9 mouse cellular contexts compared by ENCODE assay signal in the genomic region with DNA sequence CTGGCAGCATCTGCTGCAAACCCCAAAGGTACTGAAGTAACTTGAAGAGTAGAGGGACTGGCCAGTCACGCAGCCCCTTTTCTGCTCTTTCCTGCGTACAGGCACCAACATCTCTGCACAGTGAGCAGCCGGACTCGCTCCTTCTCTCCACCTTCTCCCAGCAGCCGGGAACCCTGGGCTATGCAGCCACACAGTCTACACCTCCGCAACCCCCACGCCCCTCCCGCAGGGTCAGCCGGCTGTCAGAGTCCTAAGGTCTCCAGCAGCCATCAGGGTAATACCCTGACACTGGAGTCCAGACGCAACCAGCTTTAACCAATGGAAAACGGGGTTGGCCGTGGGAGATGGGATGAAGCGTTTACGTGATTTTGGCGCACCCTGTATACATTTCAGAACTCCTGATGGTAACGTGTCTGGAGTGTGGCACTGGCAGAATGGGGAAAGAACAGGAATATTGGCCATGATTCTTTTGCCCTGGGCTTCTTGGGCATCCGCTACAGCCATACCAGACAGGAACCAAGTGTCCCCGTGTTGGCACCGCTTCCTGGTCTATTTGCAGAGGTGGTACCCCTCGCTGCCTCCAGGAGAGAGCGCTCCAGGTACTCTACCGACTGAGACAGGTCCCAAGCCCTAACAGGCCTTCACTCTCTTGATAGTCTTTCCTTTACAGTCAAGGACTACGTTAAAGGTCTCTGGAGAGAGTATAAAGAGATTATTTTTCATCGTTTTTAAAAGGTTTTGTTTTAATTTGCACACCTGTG. TPM values are rescaled to one million over a fixed set of nuclear protein-coding genes. Genes with fewer than 3 reads are reported as not detected.
DNase-seq lines count a peak whose midpoint lies in the region; ATAC-seq and TF ChIP-seq lines count a peak whose summit lies in the region.
"Had no signal": no experiment of that assay in that cellular context is flagged by ENCODE, and none has a peak within 500 bp of the region (broad histone marks: within the 10 kb centered on the region; RNA-seq: fewer than 3 reads in every experiment).

No protein-coding gene starts in this region.

- H3K4me2 ChIP-seq in kidney, embryonic 14.5 days (replicated peaks; ENCODE audit: low read depth, low read length), result peak overlapping the region; percentile 29
- peak overlapping the region; percentile 46 for H3K4me2 ChIP-seq in hindbrain, embryonic 12.5 days (replicated peaks)

- no peak for TF ChIP-seq CTCF in kidney, adult 2 months (conservative IDR thresholded peaks at IDR 0.05; ENCODE audit: insufficient read depth, insufficient read length, low read depth, low read length)

- no peak overlapping the region for H3K27ac ChIP-seq in kidney, embryonic 14.5 days (ENCODE audit: low read depth, low read length)
- no peak overlapping the region for H3K27ac ChIP-seq in kidney, adult 2 months (ENCODE audit: insufficient read depth, low read depth, low read length)
- no peak overlapping the region; the same call in 1 of the 2 replicates for H3K27ac ChIP-seq in embryonic facial prominence, embryonic 10.5 days (replicated peaks)
- no peak overlapping the region for H3K27ac ChIP-seq in hindbrain, embryonic 12.5 days

- H3K27me3 ChIP-seq in kidney, embryonic 14.5 days (ENCODE audit: control insufficient read depth, insufficient read depth, low read length), result no peaks in the 10 kb centered on the region
- no peaks in the 10 kb centered on the region for H3K27me3 ChIP-seq in kidney, adult 2 months (replicated peaks; ENCODE audit: control insufficient read depth, insufficient read depth, low read length)
- peaks cover 21% of the 10 kb centered on the region for H3K27me3 ChIP-seq in embryonic facial prominence, embryonic 10.5 days (replicated peaks; ENCODE audit: low read depth, poor library complexity, severe bottlenecking)
- H3K27me3 ChIP-seq in hindbrain, embryonic 12.5 days, result no peaks in the 10 kb centered on the region

- no peaks in the 10 kb centered on the region for H3K9me3 ChIP-seq in kidney, embryonic 14.5 days (ENCODE audit: control insufficient read depth, low read length)
- H3K9me3 ChIP-seq in embryonic facial prominence, embryonic 10.5 days, result no peaks in the 10 kb centered on the region
- no peaks in the 10 kb centered on the region for H3K9me3 ChIP-seq in hindbrain, embryonic 12.5 days (replicated peaks)

- no peak overlapping the region for H3K9ac ChIP-seq in kidney, embryonic 14.5 days (ENCODE audit: low read depth, low read length)
- no peak overlapping the region for H3K9ac ChIP-seq in hindbrain, embryonic 12.5 days

- no peaks in the 10 kb centered on the region for H3K36me3 ChIP-seq in kidney, embryonic 14.5 days (ENCODE audit: control insufficient read depth, insufficient read depth, low read length)
- H3K36me3 ChIP-seq in kidney, adult 2 months (ENCODE audit: control insufficient read depth, insufficient read depth, low read length), result no peaks in the 10 kb centered on the region
- no peaks in the 10 kb centered on the region for H3K36me3 ChIP-seq in embryonic facial prominence, embryonic 10.5 days (replicated peaks)
- H3K36me3 ChIP-seq in hindbrain, embryonic 12.5 days, result no peaks in the 10 kb centered on the region

- 30% methylated on average over 24 of the region's 24 CpGs for WGBS in kidney, embryonic 14.5 days
- 49% methylated on average over 24 of the region's 24 CpGs for WGBS in kidney, adult 2 months
- 27% methylated on average over 24 of the region's 24 CpGs for WGBS in embryonic facial prominence, embryonic 10.5 days
- WGBS in hindbrain, embryonic 12.5 days, result 34% methylated on average over 24 of the region's 24 CpGs

- TF ChIP-seq POLR2A in kidney, adult 2 months (IDR thresholded peaks at IDR 0.05; ENCODE audit: low read depth, low read length), result no peak

- DNase-seq in kidney, adult 2 months, result no peak
- DNase-seq in embryonic facial prominence, embryonic 10.5 days (ENCODE audit: low spot score), result peak; percentile 31
- DNase-seq in embryo, embryonic 10.5 days (ENCODE audit: low spot score), result no peak
- DNase-seq in layer of hippocampus, adult 9-11 months, result no peak
- DNase-seq in adipocyte (ENCODE audit: low spot score), result no peak
- DNase-seq: cerebellum, adult 18-20 months had no signal

- 0 out of 2 replicates have a peak, but pooled peaks cover 3% of the 10 kb centered on the region for H3K4me1 ChIP-seq in kidney, embryonic 14.5 days (ENCODE audit: control insufficient read depth, insufficient read depth, low read length)
- H3K4me1 ChIP-seq in kidney, adult 2 months (ENCODE audit: control insufficient read depth, insufficient read depth, low read length), result no peaks in the 10 kb centered on the region
- H3K4me1 ChIP-seq in embryonic facial prominence, embryonic 10.5 days, result peaks cover 24% of the 10 kb centered on the region
- peaks cover 9% of the 10 kb centered on the region for H3K4me1 ChIP-seq in hindbrain, embryonic 12.5 days

- 0 out of 2 replicates have a peak overlapping the region, but pooled peaks have one; percentile 18 for H3K4me3 ChIP-seq in kidney, embryonic 14.5 days (ENCODE audit: low read length)
- no peak overlapping the region for H3K4me3 ChIP-seq in kidney, adult 2 months (ENCODE audit: insufficient read depth, low read depth, low read length)
- H3K4me3 ChIP-seq in embryonic facial prominence, embryonic 10.5 days, result peak overlapping the region; percentile 45
- peak overlapping the region; percentile 9 for H3K4me3 ChIP-seq in hindbrain, embryonic 12.5 days

- no peak for ATAC-seq in kidney, embryonic 14.5 days (ENCODE audit: low FRiP score, low TSS enrichment)
- ATAC-seq in hindbrain, embryonic 12.5 days (ENCODE audit: low FRiP score), result no peak
- peak; percentile 35 for ATAC-seq in megakaryocyte-erythroid progenitor cell, adult 5-6 weeks (replicated peaks; ENCODE audit: low FRiP score, low TSS enrichment, poor library complexity, severe bottlenecking)

RNA-seq across cellular contexts. Expression of a gene that starts 5.7 kb away (rescaled TPM):
- polyA plus RNA-seq in kidney, embryonic 14.5 days (2014; fragmentation: Nextera tagmentation; extraction: Ambion mirVana), result 756 and 1,061 TPM in 2 replicates
- polyA plus RNA-seq in kidney, adult 2 months (2012; rRNA removed), result 209 and 261 TPM in 2 replicates
- polyA plus RNA-seq in embryonic facial prominence, embryonic 10.5 days (2016; fragmentation: Nextera tagmentation; extraction: Ambion mirVana), result 487 and 499 TPM in 2 replicates
- 344 and 432 TPM in 2 replicates for polyA plus RNA-seq in hindbrain, embryonic 12.5 days (2016; fragmentation: Nextera tagmentation; extraction: Ambion mirVana)
- total RNA-seq in megakaryocyte-erythroid progenitor cell, adult 5-6 weeks (2014; fragmentation: Nextera tagmentation), result 2,763 and 2,797 TPM in 2 replicates
- total RNA-seq in megakaryocyte-erythroid progenitor cell, adult 5-6 weeks (2017), result 770 and 846 TPM in 2 replicates
